Comparison of ENCODE assay signal across 9 mouse cellular contexts in the genomic region with DNA sequence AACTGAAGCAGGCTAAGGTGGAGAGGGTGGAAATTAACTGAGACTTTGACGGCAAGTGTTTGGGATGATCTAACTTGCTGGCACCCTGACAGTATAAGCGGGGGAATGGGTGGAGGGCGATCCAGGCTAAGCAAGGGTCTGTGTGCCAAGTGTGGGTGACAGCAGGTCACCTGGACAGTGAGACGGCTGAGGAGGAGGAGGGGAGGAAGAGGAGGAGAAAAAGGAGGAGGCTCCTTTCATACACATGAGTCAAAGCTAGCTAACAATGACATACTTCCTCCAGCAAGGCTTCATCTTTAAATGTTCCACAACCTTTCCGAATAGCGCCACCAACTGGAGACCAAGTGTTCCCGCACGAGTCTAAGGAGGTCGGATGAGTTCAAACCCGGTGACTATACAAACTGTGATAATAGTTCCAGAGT. TPM values are rescaled to one million over a fixed set of nuclear protein-coding genes. Genes with fewer than 3 reads are reported as not detected.
DNase-seq lines count a peak whose midpoint lies in the region; ATAC-seq and TF ChIP-seq lines count a peak whose summit lies in the region.
"Had no signal": no experiment of that assay in that cellular context is flagged by ENCODE, and none has a peak within 500 bp of the region (broad histone marks: within the 10 kb centered on the region; RNA-seq: fewer than 3 reads in every experiment).

No protein-coding gene starts in this region.

- ATAC-seq in intestine, embryonic 14.5 days (replicated peaks; ENCODE audit: low FRiP score, low TSS enrichment, low read depth), result 0 out of 2 replicates have a peak, but pooled peaks have one; percentile 29
- peak; percentile 67 for ATAC-seq in liver, postnatal 0 days

- TF ChIP-seq EP300 in liver, postnatal 0 days (IDR thresholded peaks at IDR 0.05; ENCODE audit: low read depth), result no peak

- no peak overlapping the region for H3K4me2 ChIP-seq in intestine, embryonic 14.5 days (ENCODE audit: low read length)
- H3K4me2 ChIP-seq in liver, postnatal 0 days (ENCODE audit: low read depth, low read length), result no peak overlapping the region

- WGBS in heart, embryonic 10.5 days, result 33% methylated on average over 10 of the region's 10 CpGs
- WGBS in intestine, embryonic 14.5 days, result 32% methylated on average over 10 of the region's 10 CpGs
- 27% methylated on average over 10 of the region's 10 CpGs for WGBS in liver, postnatal 0 days (ENCODE audit: insufficient replicate concordance)

- no peaks in the 10 kb centered on the region for H3K27me3 ChIP-seq in heart, embryonic 10.5 days (ENCODE audit: insufficient read depth, poor library complexity, severe bottlenecking)
- no peaks in the 10 kb centered on the region for H3K27me3 ChIP-seq in intestine, embryonic 14.5 days (replicated peaks; ENCODE audit: control insufficient read depth, insufficient read depth, low read length)
- no peaks in the 10 kb centered on the region for H3K27me3 ChIP-seq in liver, postnatal 0 days (ENCODE audit: insufficient read depth, low read length)

- DNase-seq in heart, adult 11 months, result peak; percentile 90
- no peak for DNase-seq in heart, embryonic 10.5 days (ENCODE audit: low spot score)
- peak; percentile 62 for DNase-seq in CD4-positive helper T cell, adult 2 months (ENCODE audit: low read depth, low spot score)
- peak; percentile 46 for DNase-seq in fibroblast of lung, adult 2 months (ENCODE audit: low read depth)
- DNase-seq in intestine, embryonic 14.5 days (ENCODE audit: low spot score), result no peak
- peak; percentile 49 for DNase-seq in liver, postnatal 0 days
- DNase-seq in spleen, postnatal 4 days (ENCODE audit: low spot score in 2 of 2), result peak; percentile 54 to 83

- no peaks in the 10 kb centered on the region for H3K9me3 ChIP-seq in heart, embryonic 10.5 days
- no peaks in the 10 kb centered on the region for H3K9me3 ChIP-seq in intestine, embryonic 14.5 days (ENCODE audit: control insufficient read depth, low read length)
- no peaks in the 10 kb centered on the region for H3K9me3 ChIP-seq in liver, postnatal 0 days (ENCODE audit: low read length)

- H3K9ac ChIP-seq in intestine, embryonic 14.5 days (ENCODE audit: low read length), result no peak overlapping the region
- H3K9ac ChIP-seq in liver, postnatal 0 days (replicated peaks), result no peak overlapping the region

- H3K4me3 ChIP-seq in heart, embryonic 10.5 days, result no peak overlapping the region
- no peak overlapping the region for H3K4me3 ChIP-seq in bone marrow macrophage, adult 2 months (ENCODE audit: insufficient read depth, low read length)
- H3K4me3 ChIP-seq in intestine, embryonic 14.5 days (ENCODE audit: low read depth, low read length), result no peak overlapping the region
- no peak overlapping the region for H3K4me3 ChIP-seq in liver, postnatal 0 days (ENCODE audit: low read depth, low read length)

- TF ChIP-seq POLR2A in bone marrow macrophage, adult 2 months (IDR thresholded peaks at IDR 0.05; ENCODE audit: borderline replicate concordance, low read depth, low read length), result no peak

- H3K27ac ChIP-seq in heart, embryonic 10.5 days, result no peak overlapping the region
- no peak overlapping the region for H3K27ac ChIP-seq in bone marrow macrophage, adult 2 months (ENCODE audit: insufficient read depth, low read depth, low read length)
- H3K27ac ChIP-seq in intestine, embryonic 14.5 days (ENCODE audit: low read depth), result no peak overlapping the region
- no peak overlapping the region for H3K27ac ChIP-seq in liver, postnatal 0 days (ENCODE audit: low read depth)
- H3K27ac ChIP-seq: macrophage had no signal

- TF ChIP-seq CTCF in bone marrow macrophage, adult 2 months (IDR thresholded peaks at IDR 0.05; ENCODE audit: low read depth, low read length), result peak; percentile 71
- TF ChIP-seq CTCF in liver, postnatal 0 days (IDR thresholded peaks at IDR 0.05; ENCODE audit: low read depth), result peak; percentile 79

- 0 out of 2 replicates have a peak, but pooled peaks cover 2% of the 10 kb centered on the region for H3K36me3 ChIP-seq in heart, embryonic 10.5 days
- no peaks in the 10 kb centered on the region for H3K36me3 ChIP-seq in intestine, embryonic 14.5 days (ENCODE audit: control insufficient read depth, insufficient read depth, low read length)
- H3K36me3 ChIP-seq in liver, postnatal 0 days (replicated peaks; ENCODE audit: insufficient read depth, low read length), result no peaks in the 10 kb centered on the region

- peaks cover 11% of the 10 kb centered on the region; the same call in 1 of the 2 replicates for H3K4me1 ChIP-seq in heart, embryonic 10.5 days
- peaks cover 5% of the 10 kb centered on the region for H3K4me1 ChIP-seq in bone marrow macrophage, adult 2 months (ENCODE audit: control insufficient read depth, insufficient read depth, low read length)
- H3K4me1 ChIP-seq in intestine, embryonic 14.5 days (replicated peaks; ENCODE audit: control insufficient read depth, insufficient read depth, low read length), result no peaks in the 10 kb centered on the region
- H3K4me1 ChIP-seq in liver, postnatal 0 days (ENCODE audit: insufficient read depth), result no peaks in the 10 kb centered on the region

RNA-seq across cellular contexts. Expression of a gene that starts 10.3 kb away (rescaled TPM):
- 6.2 and 8.2 TPM in 2 replicates for polyA plus RNA-seq in heart, embryonic 10.5 days (2016; fragmentation: Nextera tagmentation; extraction: Ambion mirVana)
- polyA plus RNA-seq in bone marrow macrophage, adult 2 months (2012; ENCODE audit: insufficient read depth, insufficient read length, missing spikeins), result 0.92 and 1.9 TPM in 2 replicates
- polyA plus RNA-seq in intestine, embryonic 14.5 days (2014; fragmentation: Nextera tagmentation; extraction: Ambion mirVana), result 12.8 and 13.8 TPM in 2 replicates
- polyA plus RNA-seq in liver, postnatal 0 days (2015; fragmentation: Nextera tagmentation; extraction: Ambion mirVana), result 0.56 and 1.0 TPM in 2 replicates

RNA-seq across cellular contexts. Expression of a gene that starts 13.1 kb away (rescaled TPM):
- 0.91 and 2.9 TPM in 2 replicates for polyA plus RNA-seq in heart, embryonic 10.5 days (2016; fragmentation: Nextera tagmentation; extraction: Ambion mirVana)
- not detected in 2 replicates for polyA plus RNA-seq in bone marrow macrophage, adult 2 months (2012; ENCODE audit: insufficient read depth, insufficient read length, missing spikeins)
- polyA plus RNA-seq in intestine, embryonic 14.5 days (2014; fragmentation: Nextera tagmentation; extraction: Ambion mirVana), result 2.1 and 2.6 TPM in 2 replicates
- not detected in 2 replicates for polyA plus RNA-seq in liver, postnatal 0 days (2015; fragmentation: Nextera tagmentation; extraction: Ambion mirVana)
- polyA plus RNA-seq: macrophage had no signal

RNA-seq across cellular contexts. Expression of a gene that starts 17.1 kb away (rescaled TPM):
- 172 and 178 TPM in 2 replicates for polyA plus RNA-seq in heart, embryonic 10.5 days (2016; fragmentation: Nextera tagmentation; extraction: Ambion mirVana)
- polyA plus RNA-seq in bone marrow macrophage, adult 2 months (2012; ENCODE audit: insufficient read depth, insufficient read length, missing spikeins), result 89.6 and 94.9 TPM in 2 replicates
- polyA plus RNA-seq in intestine, embryonic 14.5 days (2014; fragmentation: Nextera tagmentation; extraction: Ambion mirVana), result 182 and 191 TPM in 2 replicates
- 162 and 173 TPM in 2 replicates for polyA plus RNA-seq in liver, postnatal 0 days (2015; fragmentation: Nextera tagmentation; extraction: Ambion mirVana)

RNA-seq across cellular contexts. Expression of a gene that starts 46.8 kb away (rescaled TPM):
- polyA plus RNA-seq in heart, embryonic 10.5 days (2016; fragmentation: Nextera tagmentation; extraction: Ambion mirVana), result 5.1 and 7.4 TPM in 2 replicates
- 2.6 and 3.3 TPM in 2 replicates for polyA plus RNA-seq in bone marrow macrophage, adult 2 months (2012; ENCODE audit: insufficient read depth, insufficient read length, missing spikeins)
- 9.0 and 9.4 TPM in 2 replicates for polyA plus RNA-seq in intestine, embryonic 14.5 days (2014; fragmentation: Nextera tagmentation; extraction: Ambion mirVana)
- 4.9 TPM in 2 replicates for polyA plus RNA-seq in liver, postnatal 0 days (2015; fragmentation: Nextera tagmentation; extraction: Ambion mirVana)

Comparison
In these comparisons a context has a peak if more than half of its experiments do, and no peak if none do; other contexts are left out.
1. DNase-seq: peak in heart, adult 11 months (single experiment), CD4-positive helper T cell, adult 2 months (single experiment), fibroblast of lung, adult 2 months (single experiment), liver, postnatal 0 days (single experiment) and spleen, postnatal 4 days (2 of 2); none in heart, embryonic 10.5 days (single experiment) and intestine, embryonic 14.5 days (single experiment).